Mouse (Mus musculus) left cerebral cortex, adult 2 months (tissue): ENCODE results near the gene Prkaca. TPM values are rescaled to one million over a fixed set of nuclear protein-coding genes. Genes with fewer than 3 reads are reported as not detected.
"Not testable (repeated sequence)": the region's sequence is repeated elsewhere in the genome, so short reads cannot be mapped to it uniquely, and the experiment has no call there.

Experiments
- DNase-seq, 2 experiments: peaks; one replicate each; pipeline ENCODE4 v3.0.0; 2021 to 2022; ENCODE audit warnings: low spot score in 2 of 2, mixed read lengths in 1 of 2; ENCODE audit errors: extremely low spot score in 1 of 2
- H3K27ac ChIP-seq: fragments of 200-600 bp; 2 replicates; pipeline ENCODE4 v1.8.1; 2022
- H3K4me3 ChIP-seq: fragments of 200-600 bp; 2 replicates; pipeline ENCODE4 v1.8.1; 2022
- CTCF ChIP-seq: fragments of 200-600 bp; IDR thresholded peaks from 2 replicates; pipeline ENCODE4 v1.8.1; 2022; ENCODE audit warnings: antibody characterized with exemption, mild to moderate bottlenecking, moderate library complexity
- intact Hi-C: fragments of 180-260 bp; cut with DNase I; formaldehyde crosslinking; loops from one replicate; pipeline ENCODE4 v1.15.1; 2025
- total RNA-seq, 2 experiments: library from RNA; stranded (reverse); gene quantifications; 2 replicates each; pipeline ENCODE4 v1.2.3; 2021

Prkaca gene
- total RNA-seq, 2 experiments from 2014 or later = 236 to 250 TPM

GRCm38 (mm10) chr8:83976779-83977350 lies 4.1 kb downstream of the Prkaca start:
- no peak overlapping the region; the same call in 1 of the 2 replicates for H3K27ac ChIP-seq
- intact Hi-C loops = loop anchor here (2.0 kb wide), 1 partner anchor 18 kb away; no protein-coding TSS in a partner anchor

DNA sequence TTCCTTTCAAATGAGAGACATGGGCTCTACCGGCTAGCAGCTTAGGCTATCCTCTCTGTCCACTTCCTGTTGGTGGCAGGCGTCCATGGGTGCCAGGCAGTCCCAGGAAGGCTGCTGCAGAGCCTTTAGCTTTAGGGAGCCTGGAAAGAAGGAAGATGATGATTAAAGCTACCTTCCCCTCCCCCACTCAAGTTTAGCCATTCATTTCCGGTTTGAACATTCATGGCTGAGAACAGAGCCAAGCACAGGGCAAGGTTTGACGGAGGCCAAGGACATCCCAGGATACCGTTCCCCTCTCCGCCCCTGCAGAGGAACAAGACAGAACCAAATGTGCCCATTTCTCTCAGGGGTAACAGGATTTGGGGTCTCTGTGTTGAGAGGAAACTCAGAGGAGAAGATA lies 4.9 kb downstream of the Prkaca start:
- no peak for DNase-seq
- no peak for TF ChIP-seq CTCF
- H3K4me3 ChIP-seq = peak overlapping the region; percentile 3; the same call in 1 of the 2 replicates
- intact Hi-C loops = loop anchor here (2.0 kb wide), 1 partner anchor 17 kb away; no protein-coding TSS in a partner anchor
- no peak overlapping the region; the same call in 1 of the 2 replicates for H3K27ac ChIP-seq

More at GRCm38 (mm10) chr8:83976779-83977350, 4.1 kb downstream of the Prkaca start:
- TF ChIP-seq CTCF = peak; percentile 39
- no peak overlapping the region for H3K4me3 ChIP-seq
- DNase-seq = no peak

DNA sequence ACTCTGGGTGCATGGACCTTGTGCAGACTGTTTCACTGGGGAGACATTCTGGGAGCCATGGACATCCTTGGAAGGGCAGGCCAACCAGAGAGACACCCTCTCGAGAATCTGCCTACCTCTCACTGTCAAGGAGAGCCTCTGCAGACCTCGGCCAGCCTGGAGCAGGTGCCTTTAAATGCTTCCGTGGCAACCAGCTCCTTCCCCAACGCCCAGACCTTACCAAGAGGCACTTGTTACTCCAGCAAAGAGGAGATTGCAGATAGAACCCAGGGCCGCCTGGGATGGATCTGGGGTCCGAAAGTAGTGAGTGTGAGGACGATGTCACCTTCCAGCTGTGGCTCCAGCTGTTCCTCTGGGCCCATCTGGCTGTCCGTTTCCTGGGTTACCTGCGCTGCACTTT lies 5.4 kb downstream of the Prkaca start:
- Histone ChIP-seq H3K4me3 (no peak overlapping the region; the same call in 1 of the 2 replicates), H3K27ac (no peak overlapping the region)
- intact Hi-C loops = no loop called here
- no peak for TF ChIP-seq CTCF
- DNase-seq = no peak

DNA sequence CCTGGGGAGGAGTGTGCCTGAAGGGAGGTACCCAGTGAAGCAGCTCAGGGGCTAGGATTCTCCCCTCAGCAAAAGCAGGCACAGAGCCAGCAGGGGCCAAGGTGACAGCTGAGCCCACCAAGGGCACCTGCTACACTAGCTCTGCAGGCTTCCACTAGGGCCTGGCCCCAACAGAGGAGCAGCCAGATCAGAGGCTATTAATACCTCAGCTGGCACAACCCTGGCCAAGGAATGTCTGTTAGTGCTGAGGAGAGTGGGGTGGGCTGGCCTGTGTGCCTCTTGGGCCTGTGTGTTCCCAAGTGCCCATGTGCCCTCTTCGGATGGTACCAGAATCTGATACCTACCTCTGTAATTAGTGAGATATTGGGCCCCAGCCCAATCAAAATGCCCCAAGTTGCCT lies 7.5 kb downstream of the Prkaca start:
- Histone ChIP-seq H3K27ac (no peak overlapping the region), H3K4me3 (no peak overlapping the region)
- DNase-seq = no peak
- intact Hi-C loops = no loop called here
- TF ChIP-seq CTCF = no peak

DNA sequence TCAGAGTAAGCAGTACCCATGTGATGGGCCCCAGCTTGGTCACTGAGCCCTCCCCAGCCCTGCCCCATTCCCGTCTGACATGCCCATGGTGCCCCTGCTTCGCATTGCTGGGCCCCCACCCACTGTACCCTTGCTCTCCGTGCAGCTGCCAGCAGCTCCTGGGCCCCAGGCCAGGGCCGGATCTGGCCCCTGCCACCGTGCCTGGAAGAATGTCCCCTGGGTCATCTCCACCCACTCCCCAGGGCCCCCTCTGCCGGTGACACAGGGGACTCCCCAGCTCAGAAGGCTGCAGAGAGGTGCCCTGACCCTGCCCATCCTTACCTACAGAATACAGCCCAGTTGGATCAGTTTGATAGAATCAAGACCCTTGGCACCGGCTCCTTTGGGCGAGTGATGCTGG lies 8.1 kb downstream of the Prkaca start:
- intact Hi-C loops = no loop called here

DNA sequence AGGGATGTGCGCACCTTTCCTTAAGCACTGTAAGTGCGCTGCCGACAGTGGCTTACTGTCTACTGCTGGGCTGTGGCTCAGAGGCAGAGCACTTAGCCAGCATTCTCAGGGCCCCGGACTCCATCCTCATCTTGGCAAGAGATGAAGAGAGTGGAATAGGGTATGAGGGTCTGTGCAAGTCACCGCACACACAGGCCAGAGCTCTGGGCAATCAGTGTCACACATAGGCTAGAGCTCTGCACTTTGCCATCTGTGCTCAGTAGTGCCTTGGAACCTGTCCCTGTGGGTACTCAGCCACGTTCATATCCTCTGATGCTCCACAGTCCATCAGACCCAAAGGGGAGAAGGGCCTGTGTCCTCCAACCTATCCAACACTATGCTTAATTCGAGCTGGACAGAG lies 8.7 kb downstream of the Prkaca start:
- intact Hi-C loops = no loop called here
- no peak for TF ChIP-seq CTCF
- Histone ChIP-seq H3K27ac (no peak overlapping the region), H3K4me3 (no peak overlapping the region)
- DNase-seq = no peak

More for the DNA sequence above, 8.1 kb downstream of the Prkaca start:
- no peak for DNase-seq
- peak; percentile 7 for TF ChIP-seq CTCF
- no peak overlapping the region for H3K4me3 ChIP-seq
- H3K27ac ChIP-seq = no peak overlapping the region

DNA sequence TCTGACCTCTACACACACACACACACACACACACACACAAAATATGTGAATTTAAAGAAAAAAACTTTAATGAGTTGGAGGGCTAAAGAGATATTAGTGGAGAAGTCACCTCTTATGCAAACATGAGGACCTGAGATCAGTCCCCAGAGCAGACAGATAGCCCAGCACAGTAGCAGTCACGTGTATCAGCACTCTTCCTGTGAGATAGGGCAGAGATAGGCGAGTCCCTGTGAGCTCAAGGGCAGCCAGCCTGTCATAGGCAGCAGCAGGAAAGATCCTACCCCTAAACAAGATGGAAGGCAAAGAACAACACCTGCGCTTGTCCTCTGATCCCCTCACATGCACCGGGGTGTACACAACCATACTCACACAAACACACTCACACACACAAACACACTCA lies 9.7 kb downstream of the Prkaca start:
- intact Hi-C loops = no loop called here
- TF ChIP-seq CTCF = no peak
- H3K27ac ChIP-seq = no peak overlapping the region
- H3K4me3 ChIP-seq = no peak overlapping the region
- DNase-seq = no peak

DNA sequence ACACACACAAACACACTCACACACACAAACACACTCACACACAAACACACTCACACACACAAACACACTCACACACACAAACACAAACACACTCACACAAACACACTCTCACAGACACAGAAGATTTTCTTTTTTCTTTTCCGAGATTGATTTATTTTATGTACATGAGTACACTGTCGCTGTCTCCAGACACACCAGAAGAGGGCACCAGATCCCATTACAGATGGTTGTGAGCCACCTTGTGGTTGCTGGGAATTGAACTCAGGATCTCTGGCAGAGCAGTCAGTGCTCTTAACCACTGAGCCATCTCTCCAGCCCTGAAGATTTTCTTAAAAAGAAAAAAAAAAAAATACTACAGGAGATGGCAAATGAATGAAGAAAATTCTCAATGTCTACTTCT lies 10.4 kb downstream of the Prkaca start:
- peak; percentile 37 for TF ChIP-seq CTCF
- DNase-seq, H3K27ac ChIP-seq, H3K4me3 ChIP-seq, intact Hi-C loops: not testable (repeated sequence)

- no peak for TF ChIP-seq CTCF
- no peak overlapping the region for H3K4me3 ChIP-seq
- no peak for DNase-seq
- H3K27ac ChIP-seq = no peak overlapping the region
- intact Hi-C loops = no loop called here
Observed at GRCm38 (mm10) chr8:83989243-83989642, 16.4 kb downstream of the Prkaca start.

- DNase-seq = no peak
- intact Hi-C loops = no loop called here
- Histone ChIP-seq H3K4me3 (no peak overlapping the region), H3K27ac (no peak overlapping the region)
- TF ChIP-seq CTCF = no peak
Observed at GRCm38 (mm10) chr8:83990170-83990569, 17.4 kb downstream of the Prkaca start.

DNA sequence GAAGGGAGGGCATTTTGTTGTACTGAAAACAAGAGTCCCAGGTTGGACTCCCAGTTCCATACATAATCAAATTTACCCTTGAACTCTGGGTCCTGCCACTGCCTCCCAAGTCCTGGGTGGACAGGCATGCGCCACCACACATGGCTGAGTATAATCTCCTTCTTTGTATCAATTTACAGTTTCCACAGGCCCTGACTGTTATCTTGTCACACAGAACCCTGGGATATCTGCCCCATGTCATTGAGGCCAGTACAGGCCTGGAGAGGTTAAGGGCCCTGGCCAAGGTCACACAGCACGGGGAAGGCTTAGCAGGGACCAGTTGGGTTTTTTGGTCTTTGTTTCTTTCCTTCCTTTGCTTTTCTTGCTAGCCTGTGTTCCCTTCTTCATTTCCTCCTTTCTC lies 19.7 kb downstream of the Prkaca start:
- DNase-seq = no peak
- TF ChIP-seq CTCF = no peak
- Histone ChIP-seq H3K27ac (no peak overlapping the region), H3K4me3 (no peak overlapping the region)
- intact Hi-C loops = no loop called here

- intact Hi-C loops = loop anchor here (2.0 kb wide), 1 partner anchor 17 kb away; no protein-coding TSS in a partner anchor
- Histone ChIP-seq H3K27ac (no peak overlapping the region), H3K4me3 (no peak overlapping the region)
- TF ChIP-seq CTCF = no peak
- no peak for DNase-seq
Observed at GRCm38 (mm10) chr8:83994030-83994429, 21.2 kb downstream of the Prkaca start.

GRCm38 (mm10) chr8:83995973-83996372 lies 23.2 kb downstream of the Prkaca start:
- intact Hi-C loops = loop anchor here (2.0 kb wide), 3 partner anchors 19 to 97 kb away; partner anchors contain the start of genes Asf1b and Gm10644
- Histone ChIP-seq H3K27ac (peak overlapping the region; percentile 86), H3K4me3 (no peak overlapping the region)
- TF ChIP-seq CTCF = no peak
- DNase-seq = no peak
